Mouse (Mus musculus) layer of hippocampus, adult 9-10 months (tissue): ENCODE results near the gene Mif.

Experiments
- DNase-seq: peaks from one replicate; pipeline ENCODE4 v3.0.0; 2022; ENCODE audit warnings: low spot score

Mif gene

GRCm38 (mm10) chr10:75835761-75836531 is 24.1 kb downstream of the Mif start:
- no peak for DNase-seq

DNA sequence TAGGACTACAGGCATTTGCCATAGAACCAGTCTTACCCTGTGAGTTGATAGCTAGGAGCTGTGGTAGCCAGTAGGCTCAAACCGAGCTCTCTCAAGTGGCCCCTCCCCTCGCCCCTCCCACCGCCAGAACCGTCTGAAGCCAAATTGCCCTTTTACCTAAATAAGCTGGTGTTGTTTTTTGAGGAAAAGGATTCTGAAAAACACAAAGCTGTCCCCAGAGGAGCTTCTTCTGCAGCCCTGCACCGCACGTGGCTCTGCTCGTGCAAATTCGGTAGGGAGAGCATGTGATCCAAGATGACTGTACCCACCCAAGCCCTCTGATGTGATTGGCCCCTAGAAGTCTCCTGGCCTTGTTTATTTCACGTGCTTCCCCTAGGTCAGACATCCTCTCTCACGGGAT is 24.7 kb downstream of the Mif start:
- DNase-seq, result no peak

DNA sequence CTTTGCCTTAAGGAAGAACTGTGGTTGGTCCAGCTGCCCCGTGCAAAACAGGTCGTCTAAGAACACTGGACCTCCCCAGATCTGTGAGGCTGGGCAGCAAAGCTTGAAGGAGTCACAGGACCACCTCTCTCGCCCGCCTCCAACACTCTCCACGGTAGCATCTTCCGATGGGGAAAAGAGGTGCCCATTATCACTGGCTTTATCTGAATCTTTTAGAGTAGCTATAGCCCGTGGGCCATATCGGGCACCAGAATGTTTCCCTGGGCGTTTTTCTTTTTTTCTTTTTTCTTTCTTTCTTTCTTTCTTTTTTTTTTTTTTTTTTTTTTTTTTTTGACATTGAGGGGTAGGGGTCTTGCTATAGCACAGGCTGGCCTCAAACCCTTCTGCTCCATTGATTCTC is 25.3 kb downstream of the Mif start:
- DNase-seq, result no peak

DNA sequence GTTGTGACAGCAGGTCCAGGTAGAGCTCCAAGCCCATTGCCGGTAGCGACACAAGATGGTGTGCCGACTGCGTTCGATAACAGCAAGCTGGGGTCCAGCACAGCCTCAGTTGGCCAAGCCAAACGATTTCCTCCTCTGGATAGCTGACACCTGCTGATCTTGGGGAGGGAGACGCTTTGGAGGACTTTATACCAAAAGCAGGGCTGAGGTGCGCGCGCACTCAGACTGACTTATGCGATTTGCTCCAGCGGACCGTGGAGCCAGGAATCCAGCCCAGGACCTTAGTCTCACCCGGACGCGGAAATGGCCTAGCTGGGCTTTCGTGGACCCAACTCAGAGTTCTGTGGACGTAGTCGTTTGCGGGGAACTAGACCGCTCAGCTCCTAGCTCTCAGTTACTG is 25.8 kb downstream of the Mif start:
- no peak for DNase-seq

GRCm38 (mm10) chr10:75833456-75834080 is 26.5 kb downstream of the Mif start:
- DNase-seq, result no peak

GRCm38 (mm10) chr10:75832272-75832895 is 27.7 kb downstream of the Mif start:
- DNase-seq, result no peak

DNA sequence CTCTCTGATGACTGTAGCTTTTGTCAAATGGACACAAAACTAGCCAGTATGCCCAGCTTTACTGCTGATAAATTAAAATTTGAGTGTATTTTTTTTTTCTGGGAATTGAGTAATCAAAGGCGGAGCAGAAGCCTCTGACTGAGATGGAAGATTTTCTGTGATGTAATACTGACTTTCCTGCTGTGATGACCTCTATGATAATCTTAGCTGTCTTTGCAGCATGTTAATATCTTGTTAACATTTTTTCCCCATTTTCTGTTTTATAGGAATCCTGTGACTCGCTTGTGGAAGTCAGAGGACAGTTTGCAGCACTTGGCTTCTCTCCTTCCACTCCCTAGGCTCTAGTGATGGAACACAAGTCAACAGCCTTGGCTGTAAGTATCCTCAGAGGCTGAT is 29.8 kb downstream of the Mif start:
- no peak for DNase-seq

DNA sequence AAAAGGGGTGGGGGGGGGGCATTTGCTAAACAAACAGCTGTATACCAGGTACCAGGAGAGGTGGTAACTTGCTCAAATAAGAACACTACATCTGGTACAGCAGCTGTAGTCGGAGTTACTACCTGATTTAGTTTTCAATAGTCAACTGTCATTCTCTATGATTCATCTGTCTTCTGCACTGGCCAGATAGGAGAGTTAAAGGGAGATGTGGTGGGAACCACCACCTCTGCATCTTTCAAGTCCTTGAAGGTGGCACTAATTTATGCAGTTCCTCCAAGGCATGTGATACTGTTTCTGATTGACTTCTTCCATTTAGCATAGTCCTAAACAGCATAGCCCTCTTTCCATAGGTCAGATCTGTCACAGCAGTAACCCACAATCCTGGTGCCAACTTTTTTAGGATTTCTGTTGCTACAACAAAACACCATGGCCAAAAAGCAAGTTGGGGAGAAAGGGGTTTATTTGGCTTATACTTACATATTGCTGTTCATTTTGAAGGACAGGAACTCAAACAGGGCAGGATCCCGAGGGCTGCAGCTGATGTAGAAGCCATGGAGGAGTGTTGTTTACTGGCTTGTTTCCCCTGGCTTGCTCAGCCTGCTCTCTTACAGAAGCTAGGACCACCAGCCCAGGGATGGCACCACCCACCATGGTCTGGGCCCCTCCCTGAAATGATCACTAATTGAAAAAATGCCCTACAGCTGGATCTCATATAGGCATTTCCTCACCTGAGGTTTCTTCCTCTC is 30.3 kb downstream of the Mif start:
- no peak for DNase-seq

GRCm38 (mm10) chr10:75828500-75828931 is 31.5 kb downstream of the Mif start:
- no peak for DNase-seq

DNA sequence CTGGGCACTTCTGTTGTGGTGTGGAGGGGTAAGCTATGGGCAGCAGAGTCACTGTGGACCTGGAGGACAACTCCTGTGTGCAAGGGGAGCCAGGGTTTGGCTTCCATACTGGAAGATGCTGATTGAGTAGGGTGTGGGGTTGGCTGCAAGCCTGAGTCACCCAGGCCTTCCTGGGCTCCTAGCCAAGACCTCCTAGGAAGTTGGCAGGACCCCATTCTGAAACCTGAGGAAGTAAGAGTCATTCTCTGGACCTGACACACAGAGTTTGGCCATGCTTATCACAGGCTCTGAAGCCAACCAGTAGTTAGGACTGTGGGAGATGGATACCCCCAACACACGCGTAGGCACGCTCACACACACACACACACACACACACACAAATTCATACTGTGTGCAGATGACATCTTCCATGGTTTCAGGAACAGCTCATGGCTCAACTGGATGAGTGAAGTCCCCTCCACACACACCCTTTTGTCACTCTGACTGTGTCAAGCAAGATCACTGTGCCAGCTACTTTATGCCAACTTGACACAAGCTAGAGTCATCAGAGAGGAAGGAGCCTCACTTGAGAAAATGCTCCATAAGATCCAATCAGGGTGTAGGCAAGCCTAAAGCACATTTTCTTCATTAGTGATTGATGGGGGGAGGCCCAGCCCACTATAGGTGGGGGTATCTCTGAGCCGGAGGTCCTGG is 32.2 kb downstream of the Mif start:
- no peak for DNase-seq

DNA sequence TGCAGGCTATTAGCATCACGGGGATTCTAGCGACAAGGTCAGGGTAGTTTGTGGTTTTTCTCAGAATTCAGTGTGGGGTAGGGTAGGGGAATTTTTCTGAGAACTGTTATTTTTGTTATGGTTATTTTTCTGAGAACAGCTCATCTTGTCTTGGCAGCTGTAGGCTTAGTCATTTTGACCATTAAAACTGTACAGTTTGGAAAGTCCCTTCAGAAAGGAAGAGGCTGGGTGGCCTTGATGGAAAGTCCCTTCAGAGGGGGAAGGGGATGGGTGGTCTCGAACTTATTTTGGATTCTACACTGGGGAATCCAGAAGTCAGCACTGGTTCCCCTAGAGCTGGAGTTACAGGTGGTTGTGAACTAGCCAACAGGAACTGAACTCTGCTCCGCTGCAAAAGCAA is 35.5 kb downstream of the Mif start:
- no peak for DNase-seq

DNA sequence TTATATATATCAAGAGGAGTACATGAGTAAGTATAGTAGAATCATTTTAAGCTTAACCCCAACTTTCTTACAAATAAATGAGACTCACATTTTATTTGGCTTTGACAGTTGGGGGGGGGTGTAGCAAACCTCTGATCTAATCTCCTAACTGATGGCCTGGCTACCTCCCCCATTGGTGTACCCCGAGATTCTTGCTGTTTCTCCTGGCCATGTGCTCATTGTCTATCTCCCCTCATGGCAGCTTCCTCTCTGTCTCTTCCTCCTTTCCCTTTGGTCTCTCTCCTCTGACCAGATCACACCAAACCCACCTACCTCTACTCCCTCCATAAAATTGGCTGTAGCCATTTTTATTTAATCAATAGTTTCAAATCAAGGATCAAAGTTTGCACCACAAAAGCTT is 36.3 kb downstream of the Mif start:
- no peak for DNase-seq

DNA sequence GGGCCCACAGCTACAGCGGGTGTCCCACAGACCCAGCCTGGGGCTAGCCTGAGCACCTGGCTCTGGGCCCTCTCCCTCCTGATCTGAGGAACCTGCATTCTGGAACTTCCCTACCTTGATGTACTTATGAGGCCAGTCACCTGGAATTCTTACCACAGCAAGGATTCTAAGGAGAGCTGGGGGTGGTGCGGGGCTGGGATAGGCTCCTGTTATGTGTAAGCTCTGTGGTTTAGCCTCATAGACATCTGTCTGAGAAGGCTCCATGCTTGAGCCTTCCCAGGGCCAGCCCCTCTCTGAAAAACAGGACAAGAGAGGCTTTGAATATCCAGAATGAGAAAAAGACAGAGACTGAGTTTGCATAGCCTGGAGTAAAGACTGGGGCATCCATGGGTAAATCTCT is 37.6 kb downstream of the Mif start, which contains the start of gene Gstt4:
TSS of gene Gstt4 (minus strand) at position 101 of the 400 bp plus-strand sequence.
- no peak for DNase-seq

DNA sequence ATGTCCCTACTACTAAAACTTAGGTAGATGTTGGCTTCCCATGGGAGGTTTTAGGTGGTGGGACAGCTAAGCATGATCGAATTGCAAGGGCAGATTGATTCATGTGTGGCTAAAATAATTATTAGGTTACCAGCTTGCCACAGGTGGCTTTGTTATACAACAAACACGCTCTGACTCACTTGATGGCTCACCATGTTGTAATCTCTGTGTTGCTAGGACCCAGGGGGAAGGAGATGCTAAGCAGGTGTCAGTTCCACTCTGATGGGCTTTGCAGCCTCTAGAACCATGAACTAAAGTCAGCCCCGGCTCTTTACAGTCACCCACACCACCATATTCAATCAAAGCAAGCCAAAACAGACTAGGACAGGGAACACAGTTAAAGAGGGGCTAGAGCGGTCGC is 40.2 kb downstream of the Mif start:
- no peak for DNase-seq

- DNase-seq, result no peak
Measured at GRCm38 (mm10) chr10:75818641-75819040, 41.4 kb downstream of the Mif start.
